Mouse (Mus musculus) heart, embryonic 15.5 days (tissue): Measurements from ENCODE around the gene Gm20741. TPM values are rescaled to one million over a fixed set of nuclear protein-coding genes. Genes with fewer than 3 reads are reported as not detected.

Experiments used
- polyA plus RNA-seq: library from polyadenylated mRNA; unstranded; fragments of >200 nt; fragmentation: Nextera tagmentation; extraction: Ambion mirVana; gene quantifications from 2 replicates; pipeline ENCODE4 v1.2.1, GENCODE M21; 2015

Gm20741 gene
- polyA plus RNA-seq, 1 experiment from 2014 or later = not detected

Other genes with a start within 250 kb of the Gm20741 start
- gene Cldn8, start 249.0 kb downstream of the Gm20741 start, polyA plus RNA-seq = 0.28 and 1.2 TPM in 2 replicates
- not detected in 2 replicates for gene Krtap24-1, start 199.9 kb downstream of the Gm20741 start, polyA plus RNA-seq
- not detected in 2 replicates for gene 2310079G19Rik, start 184.6 kb downstream of the Gm20741 start, polyA plus RNA-seq
- gene Krtap26-1, start 164.4 kb downstream of the Gm20741 start, polyA plus RNA-seq = not detected in 2 replicates
- not detected in 2 replicates for gene Krtap27-1, start 140.5 kb downstream of the Gm20741 start, polyA plus RNA-seq
- not detected in 2 replicates for gene 2310061N02Rik, start 104.3 kb downstream of the Gm20741 start, polyA plus RNA-seq
- gene Krtap13-1, start 83.4 kb downstream of the Gm20741 start, polyA plus RNA-seq = not detected in 2 replicates
- gene Krtap13, start 60.6 kb downstream of the Gm20741 start, polyA plus RNA-seq = not detected in 2 replicates
- not detected in 2 replicates for gene 2310034C09Rik, start 53.4 kb downstream of the Gm20741 start, polyA plus RNA-seq
- not detected in 2 replicates for gene 2310057N15Rik, start 38.0 kb downstream of the Gm20741 start, polyA plus RNA-seq
- not detected in 2 replicates for gene Gm5965, start 34.3 kb downstream of the Gm20741 start, polyA plus RNA-seq
- gene Krtap15, start 8.0 kb upstream of the Gm20741 start, polyA plus RNA-seq = not detected in 2 replicates
- gene Krtap14, start 13.9 kb upstream of the Gm20741 start, polyA plus RNA-seq = not detected in 2 replicates
- not detected in 2 replicates for gene Krtap19-1, start 57.2 kb upstream of the Gm20741 start, polyA plus RNA-seq
- not detected in 2 replicates for gene Krtap19-2, start 62.0 kb upstream of the Gm20741 start, polyA plus RNA-seq
- gene Krtap19-3, start 65.8 kb upstream of the Gm20741 start, polyA plus RNA-seq = not detected in 2 replicates
- gene Krtap19-4, start 72.9 kb upstream of the Gm20741 start, polyA plus RNA-seq = not detected in 2 replicates
- gene Krtap19-5, start 84.2 kb upstream of the Gm20741 start, polyA plus RNA-seq = not detected in 2 replicates
- gene Krtap19-9b, start 120.0 kb upstream of the Gm20741 start, polyA plus RNA-seq = not detected in 2 replicates
- not detected in 2 replicates for gene Krtap16-3, start 150.7 kb upstream of the Gm20741 start, polyA plus RNA-seq
- gene Krtap22-2, start 198.5 kb upstream of the Gm20741 start, polyA plus RNA-seq = not detected in 2 replicates
- gene Gm10229, start 203.1 kb upstream of the Gm20741 start, polyA plus RNA-seq = not detected in 2 replicates
- not detected in 2 replicates for gene Krtap6-1, start 219.5 kb upstream of the Gm20741 start, polyA plus RNA-seq
- not detected in 2 replicates for gene Gm10228, start 229.3 kb upstream of the Gm20741 start, polyA plus RNA-seq
- not detected in 2 replicates for gene Krtap6-5, start 235.7 kb upstream of the Gm20741 start, polyA plus RNA-seq